Mouse (Mus musculus): ENCODE results near the gene Sectm1a.
"Not testable (repeated sequence)": the region's sequence is repeated elsewhere in the genome, so short reads cannot be mapped to it uniquely, and the experiment has no call there.

Gene Sectm1a

DNA sequence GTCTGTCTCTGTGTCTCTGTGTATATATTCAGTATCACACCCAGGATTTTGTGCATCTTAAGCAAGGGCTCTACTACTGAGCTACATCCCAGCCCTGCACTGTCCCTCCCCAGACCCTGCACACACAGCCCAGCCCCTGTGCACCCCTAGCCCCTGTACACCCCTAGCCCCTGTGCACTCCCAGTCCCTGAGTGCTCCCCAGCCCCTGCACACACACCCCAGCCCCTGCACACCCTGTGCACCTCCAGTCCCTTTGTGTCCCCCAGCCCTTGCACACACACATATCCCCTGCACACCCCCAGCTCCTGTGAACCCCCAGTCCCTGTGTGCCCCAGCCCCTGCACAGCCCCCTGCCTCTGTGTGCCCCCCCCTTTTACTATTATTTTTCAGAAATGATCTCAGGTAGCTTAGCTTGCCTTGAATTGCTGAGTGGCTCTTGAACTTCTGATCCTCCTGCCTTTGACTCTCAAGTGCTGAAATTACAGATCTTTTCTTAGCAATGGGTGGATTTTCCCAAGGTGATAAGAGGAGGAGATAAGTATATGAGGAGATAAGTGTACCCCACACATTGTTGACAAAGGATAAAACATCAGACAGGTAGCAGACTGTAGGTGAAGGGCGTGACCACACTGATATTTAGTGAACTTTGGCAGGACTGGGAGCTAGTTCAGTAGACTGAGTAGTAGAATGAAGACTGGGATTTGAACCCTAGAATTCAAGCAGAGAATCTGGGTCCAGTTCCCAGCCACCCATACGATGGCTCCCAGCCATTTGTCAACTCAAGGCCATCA, 8.9 kb upstream of the Sectm1a start:
- no peak for DNase-seq (ENCODE audit: low read depth, low spot score)

DNA sequence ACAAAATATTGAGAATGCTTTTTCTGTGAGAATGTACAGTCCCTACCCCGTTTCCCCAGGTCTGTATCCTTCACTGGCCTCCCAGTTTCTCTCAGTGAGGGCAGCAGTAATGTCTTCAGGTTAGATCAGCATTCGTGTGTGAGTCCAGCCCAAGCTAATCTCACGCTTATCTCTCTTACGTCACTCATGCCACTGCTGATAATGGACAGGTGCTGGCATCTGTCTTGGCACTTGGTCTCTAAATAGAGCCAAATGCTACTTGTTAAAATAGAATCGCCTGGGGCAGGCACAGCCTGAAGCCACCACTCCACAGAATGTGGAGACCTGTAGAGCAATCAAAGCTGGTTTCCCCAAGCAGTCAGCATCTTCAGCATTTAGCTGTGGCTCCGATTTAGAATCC, 8.0 kb upstream of the Sectm1a start:
- no peak for DNase-seq (ENCODE audit: low read depth, low spot score)

DNA sequence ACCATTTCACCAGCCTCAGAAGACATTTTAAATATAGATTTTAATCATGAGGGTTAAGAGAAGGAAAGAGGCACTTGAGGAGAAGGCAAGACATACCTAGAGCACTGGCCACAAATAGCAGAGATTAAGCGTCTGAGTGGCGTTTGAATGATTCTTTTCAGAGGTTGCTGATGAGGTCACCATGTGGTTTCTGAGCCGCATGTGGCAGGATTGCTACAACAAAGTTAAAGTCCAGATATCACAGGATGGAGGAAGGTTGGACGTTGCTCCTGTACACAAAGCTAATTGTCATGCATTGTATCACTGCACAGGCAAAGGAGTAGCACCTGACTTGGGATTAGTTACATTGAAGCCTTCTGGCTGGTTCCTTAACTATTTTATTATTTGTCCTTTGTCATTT, 5.3 kb upstream of the Sectm1a start:
- DNase-seq (ENCODE audit: low read depth, low spot score): no peak

DNA sequence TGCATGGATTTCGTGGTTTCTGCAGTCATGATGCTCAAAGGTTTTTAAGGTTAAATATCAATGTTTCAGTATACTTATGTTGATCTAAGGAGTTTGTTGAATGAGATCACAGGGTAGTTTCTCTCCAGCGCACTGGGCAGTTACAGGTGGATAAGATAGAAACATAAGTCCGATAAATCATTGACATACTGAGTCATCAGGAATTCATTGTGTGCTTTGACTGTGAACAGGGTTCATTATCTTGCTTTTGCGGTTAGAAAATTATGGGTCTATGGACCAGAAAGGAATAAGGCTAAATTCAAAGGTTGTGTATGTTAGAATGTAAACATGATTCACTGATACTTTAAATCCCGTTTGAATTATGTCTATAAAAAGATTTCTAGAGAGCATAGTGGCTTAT, 4.2 kb upstream of the Sectm1a start:
- no peak for DNase-seq (ENCODE audit: low read depth, low spot score)

DNA sequence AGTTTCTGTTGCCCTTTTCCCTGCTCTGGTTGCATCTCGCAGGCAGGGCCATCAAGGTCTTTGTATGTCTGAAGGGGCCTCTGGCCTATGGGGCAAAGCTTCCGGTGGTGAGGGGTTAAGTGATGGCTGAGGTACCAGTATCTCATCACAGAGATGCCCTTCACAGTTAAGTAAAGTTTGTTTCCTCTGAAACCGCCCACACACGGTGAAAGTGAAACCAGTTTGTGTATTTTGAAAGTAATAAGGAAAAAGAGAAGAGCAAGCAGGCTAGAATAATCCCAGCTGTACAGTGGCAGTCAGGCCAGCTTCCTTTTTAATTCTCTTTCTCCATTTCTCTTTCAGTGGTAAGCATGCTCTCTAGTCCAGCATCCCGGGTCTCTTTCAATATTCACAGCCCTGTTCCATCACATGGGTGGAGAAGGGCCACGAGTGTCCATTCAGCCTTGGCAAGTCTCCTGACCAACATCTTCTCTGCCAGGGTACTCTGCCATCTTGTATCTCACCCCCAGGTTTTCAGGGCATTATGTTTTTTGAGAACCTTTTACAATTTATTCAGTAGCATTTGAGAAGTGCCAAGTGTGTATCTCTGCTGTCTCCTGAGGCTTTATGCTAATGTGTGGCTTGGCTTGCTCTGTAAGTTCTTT, 2.0 kb upstream of the Sectm1a start:
- no peak for DNase-seq (ENCODE audit: low read depth, low spot score)

DNA sequence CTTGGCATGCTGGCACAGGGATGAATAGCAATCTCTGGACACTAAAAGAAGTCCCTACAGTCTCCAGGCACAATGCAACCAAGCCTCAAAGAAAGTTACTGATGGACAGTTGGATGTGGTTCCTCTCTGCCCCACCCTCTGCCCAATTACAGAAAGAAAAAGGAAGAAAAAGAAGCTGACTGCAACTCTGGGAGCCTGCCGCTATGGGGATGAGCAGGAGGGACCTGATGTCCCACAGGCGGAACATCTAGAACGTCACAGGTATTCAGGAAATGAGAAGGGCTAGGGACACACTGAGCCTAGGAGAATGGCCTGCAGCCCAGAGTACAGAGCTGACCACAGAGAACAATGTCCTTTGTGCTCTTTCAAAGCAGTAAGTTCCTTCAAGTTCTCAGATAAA, 1.2 kb upstream of the Sectm1a start:
- DNase-seq (ENCODE audit: low read depth, low spot score): no peak

DNA sequence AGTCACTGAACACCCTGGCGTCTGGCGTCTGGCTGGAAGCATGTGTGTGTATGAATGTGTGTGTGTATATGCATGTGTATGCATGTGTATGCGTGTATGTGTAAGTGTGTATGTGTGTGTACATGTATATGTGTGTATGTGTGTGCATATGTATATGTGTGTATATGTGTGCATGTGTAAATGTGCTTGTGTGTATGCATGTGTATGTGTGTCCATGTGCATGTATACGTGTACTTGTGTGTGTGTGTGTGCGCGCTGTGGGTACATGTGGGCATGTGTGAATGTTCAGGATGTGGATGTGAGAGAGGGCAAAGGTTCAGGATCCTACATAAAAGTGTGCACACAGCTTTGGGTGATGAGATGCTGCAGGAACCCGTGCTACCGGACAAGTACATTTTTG, 690 bp downstream of the Sectm1a start:
- no peak for DNase-seq (ENCODE audit: low read depth, low spot score)

DNA sequence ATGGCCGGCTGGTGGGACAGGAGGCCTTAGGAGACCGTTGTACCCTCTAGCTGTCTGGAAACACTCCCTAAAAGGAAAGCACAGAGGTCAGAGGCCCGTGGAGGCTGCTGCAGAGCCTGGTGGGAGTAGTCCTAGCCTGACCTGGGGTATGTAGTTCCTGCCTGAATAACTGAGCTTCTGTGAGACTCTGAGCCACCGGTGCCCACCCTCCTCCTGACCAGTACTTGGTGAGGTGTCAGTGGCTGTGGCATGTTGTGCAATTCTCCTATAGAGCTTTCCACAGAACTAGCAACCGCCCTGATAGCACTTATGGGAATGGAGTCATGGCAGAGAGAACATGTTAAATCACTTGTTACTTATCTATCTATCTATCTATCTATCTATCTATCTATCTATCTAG, 5.4 kb downstream of the Sectm1a start:
- DNase-seq (ENCODE audit: low read depth, low spot score): no peak

DNA sequence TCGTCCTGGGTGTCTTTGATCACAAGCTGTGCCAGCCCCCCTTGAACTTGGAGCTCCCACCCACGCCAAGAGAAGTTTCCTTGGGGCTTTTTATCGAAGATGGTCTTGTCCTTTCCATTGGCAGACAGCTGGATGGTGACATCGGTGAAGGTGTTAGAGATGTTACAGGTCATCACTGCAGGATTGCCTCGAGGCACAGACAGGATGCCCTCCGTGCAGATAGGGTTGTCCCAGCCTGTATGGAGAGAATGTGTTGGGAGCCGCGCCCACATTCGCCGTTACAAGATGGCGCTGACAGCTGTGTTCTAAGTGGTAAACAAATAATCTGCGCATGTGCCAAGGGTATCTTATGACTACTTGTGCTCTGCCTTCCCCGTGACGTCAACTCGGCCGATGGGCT, 11.4 kb downstream of the Sectm1a start:
- not testable (repeated sequence) for DNase-seq (ENCODE audit: low read depth, low spot score)

DNA sequence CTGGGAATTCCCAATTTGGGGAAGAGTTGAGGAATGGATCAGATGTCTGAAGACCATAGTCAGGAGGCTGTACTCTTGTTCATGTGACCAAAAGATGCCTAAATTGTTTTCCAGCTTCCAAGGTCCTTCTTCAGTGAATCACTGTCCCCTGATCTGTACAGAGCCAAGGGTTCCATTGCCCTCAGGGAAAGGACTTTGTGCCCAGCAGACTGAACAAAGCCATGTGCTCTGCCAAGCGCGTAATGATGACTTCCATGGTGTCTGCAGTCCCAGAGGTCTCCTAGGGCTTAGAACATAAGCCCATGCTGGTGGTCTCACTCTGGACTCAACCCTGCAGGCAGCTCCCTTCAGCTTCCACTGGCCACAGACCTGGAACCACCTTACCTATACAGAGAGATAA, 13.1 kb downstream of the Sectm1a start:
- DNase-seq (ENCODE audit: low read depth, low spot score): no peak

DNA sequence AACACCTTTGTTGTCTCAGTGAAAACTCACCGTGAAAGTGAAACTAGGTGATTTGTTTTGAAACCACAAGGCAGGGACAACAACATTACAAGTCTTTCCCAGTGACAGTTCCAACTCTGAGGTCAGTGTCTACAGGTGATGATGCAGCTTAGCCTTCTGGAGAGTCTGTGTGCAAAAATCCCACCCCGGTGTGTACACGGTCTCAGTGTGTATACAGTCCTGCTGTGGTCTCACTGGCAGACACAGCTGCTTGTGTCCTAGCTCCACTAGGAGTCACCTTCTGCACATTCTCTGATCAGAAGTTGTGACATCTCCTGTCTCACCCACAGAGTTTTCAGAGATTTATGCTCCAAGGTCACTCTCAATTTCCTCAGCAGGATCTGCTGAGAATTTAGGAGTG, 16.8 kb downstream of the Sectm1a start:
- DNase-seq (ENCODE audit: low read depth, low spot score): no peak

DNA sequence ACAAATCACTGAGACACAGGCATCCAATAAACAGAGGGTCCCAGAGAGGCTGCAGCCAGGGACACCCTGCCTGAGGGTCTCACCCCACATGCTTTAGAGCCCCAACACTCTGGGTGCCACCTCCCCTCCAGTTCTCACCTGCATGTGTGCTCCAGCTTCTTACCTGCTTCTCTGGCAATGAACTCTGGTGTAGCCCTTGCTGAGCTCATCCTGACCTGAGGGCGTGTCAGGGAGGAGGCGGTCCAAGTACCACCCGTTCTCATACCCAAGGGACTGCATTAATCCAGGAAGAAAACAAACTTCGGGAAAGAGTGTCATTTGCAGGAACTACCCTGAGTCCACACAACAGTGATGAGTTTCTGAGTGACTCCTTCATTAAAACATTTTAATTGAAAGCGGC, 17.6 kb downstream of the Sectm1a start, which contains the start of gene Sectm1b:
Sectm1b (minus strand) TSS at position 191 of the 400 bp plus-strand sequence.
- DNase-seq (ENCODE audit: low read depth, low spot score): no peak

DNA sequence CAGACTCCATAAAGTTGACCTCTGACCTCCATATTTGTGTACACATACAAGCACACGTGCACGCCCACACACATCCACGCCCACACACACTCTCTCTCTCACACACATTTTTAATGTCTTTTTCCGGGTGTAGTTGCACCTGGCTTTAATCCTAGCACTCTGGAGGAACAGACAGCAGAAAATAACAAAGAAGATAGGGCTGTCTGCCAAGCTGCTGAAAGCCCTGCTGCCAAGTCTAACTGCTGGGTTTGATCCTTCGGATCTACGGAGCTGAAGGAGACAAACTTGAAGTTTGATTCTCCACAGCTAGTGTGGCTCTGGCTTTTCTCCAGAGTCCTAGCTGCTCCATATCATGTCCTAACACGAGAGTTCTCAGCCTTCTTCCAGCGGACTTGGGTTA, 19.4 kb downstream of the Sectm1a start:
- DNase-seq (ENCODE audit: low read depth, low spot score): no peak

DNA sequence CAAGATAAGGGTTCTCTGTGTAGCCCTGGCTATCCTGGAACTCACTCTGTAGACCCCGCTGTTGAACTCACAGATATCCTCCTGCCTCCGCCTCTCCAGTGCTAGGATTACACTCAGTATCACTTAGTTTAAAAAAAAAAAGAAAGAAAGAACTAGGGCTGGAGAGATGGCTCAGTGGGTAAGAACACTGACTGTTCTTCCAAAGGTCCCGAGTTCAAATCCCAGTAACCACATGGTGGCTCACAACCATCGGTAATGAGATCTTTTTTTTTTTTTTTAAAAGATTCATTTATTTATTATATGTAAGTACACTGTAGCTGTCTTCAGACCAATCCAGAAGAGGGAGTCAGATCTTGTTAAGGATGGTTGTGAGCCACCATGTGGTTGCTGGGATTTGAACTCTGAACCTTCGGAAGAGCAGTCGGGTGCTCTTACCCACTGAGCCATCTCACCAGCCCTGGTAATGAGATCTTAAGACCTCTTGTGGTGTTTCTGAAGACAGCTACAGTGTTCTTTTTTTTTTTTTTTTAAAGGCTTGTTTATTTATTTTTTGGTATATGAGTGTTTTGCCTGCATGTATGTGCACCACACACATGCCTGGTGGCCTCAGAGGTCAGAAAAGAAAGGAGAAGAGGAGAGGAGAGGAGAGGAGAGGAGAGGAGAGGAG, 20.5 kb downstream of the Sectm1a start:
- DNase-seq (ENCODE audit: low read depth, low spot score): not testable (repeated sequence)

DNA sequence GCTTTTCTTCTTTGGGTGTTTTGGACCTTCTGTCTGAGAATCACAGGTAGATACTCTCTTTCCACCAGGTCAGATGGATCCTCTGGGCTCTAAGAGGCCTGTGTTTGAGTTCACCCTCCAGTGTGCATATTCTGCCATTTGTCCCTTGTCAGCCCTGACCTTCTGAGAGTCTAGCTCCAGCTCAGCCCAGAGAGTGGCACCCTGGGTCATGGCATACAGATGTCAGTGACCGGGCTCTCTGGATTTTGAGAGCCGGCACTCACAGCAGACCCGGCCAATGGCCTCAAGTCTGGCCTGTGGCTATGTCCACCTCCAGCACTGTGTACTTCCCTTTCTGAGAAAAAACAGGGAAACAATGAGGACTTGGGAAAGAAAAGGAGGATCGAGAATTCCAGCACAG, 21.5 kb downstream of the Sectm1a start:
- DNase-seq (ENCODE audit: low read depth, low spot score): no peak

DNA sequence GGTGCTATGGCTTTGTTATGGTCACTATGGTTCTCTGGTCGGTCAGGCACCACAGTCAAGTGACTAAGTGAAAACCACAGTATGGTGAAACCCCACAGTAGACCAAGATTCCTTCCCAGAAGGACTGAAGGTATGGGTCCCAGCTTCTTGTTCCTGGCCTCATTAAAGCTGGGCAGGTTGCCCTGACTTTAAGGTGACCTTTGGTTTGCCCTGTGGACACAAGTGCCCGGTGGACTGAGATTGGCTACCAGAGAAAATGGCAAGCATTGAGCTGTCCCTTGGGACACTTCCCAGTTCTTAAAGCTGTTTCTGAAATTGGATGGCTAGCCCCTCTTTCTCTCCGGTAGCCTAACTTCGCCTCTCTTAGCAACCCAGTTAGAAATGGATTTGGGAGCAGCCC, 22.1 kb downstream of the Sectm1a start:
- no peak for DNase-seq (ENCODE audit: low read depth, low spot score)

DNA sequence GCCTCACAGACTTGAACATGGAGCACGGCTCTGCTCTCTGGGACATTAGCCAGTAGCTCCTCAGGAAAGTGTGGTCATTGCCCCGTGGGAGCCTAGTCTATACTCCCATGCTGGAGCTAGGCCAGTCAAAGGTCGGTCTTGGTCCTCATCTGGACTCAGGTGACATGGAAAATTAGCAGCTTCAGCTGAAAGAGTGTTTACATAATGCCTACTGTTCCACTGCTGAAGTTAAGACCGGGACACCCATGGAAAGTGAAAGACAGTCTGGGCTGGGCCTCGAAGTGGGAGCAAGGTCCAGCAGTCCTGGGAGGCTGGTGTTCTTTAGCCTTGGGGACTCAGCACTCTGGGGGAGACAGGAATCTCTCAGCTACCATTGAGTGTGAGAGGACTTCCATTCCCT, 22.9 kb downstream of the Sectm1a start:
- DNase-seq (ENCODE audit: low read depth, low spot score): no peak

DNA sequence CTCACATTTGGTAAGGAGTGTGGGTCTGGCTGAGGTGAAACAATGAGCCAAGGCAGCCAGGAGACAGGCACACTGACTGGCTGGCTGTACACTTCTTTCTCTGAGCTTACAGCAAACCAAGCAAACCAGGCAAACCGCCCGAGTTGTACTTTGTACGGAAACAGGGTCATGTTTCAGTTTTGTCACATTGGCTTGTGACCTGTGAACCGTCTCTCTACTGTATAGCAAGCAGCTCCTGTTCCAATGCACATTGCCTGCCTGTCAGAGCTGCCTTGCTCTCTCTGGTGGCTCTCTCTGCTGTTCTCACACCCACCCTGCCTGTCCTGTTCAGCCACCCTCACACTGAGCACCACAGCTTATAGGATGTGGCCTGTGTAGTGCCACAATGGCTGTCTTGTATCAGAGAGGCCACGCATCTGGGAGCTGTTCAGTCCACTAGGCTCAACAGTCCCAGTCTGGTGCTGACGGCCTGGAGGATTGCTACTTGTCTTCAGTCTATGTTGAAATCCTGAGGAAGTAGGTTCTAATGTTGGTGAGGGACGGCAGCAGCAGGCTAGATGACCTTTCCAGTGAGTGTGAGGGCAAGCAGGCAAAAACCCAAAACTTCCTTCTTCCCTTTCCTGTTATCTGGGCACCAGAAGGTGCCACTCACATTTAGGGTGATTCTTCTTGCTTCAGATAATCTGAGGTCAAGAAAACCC, 24.3 kb downstream of the Sectm1a start:
- no peak for DNase-seq (ENCODE audit: low read depth, low spot score)

DNA sequence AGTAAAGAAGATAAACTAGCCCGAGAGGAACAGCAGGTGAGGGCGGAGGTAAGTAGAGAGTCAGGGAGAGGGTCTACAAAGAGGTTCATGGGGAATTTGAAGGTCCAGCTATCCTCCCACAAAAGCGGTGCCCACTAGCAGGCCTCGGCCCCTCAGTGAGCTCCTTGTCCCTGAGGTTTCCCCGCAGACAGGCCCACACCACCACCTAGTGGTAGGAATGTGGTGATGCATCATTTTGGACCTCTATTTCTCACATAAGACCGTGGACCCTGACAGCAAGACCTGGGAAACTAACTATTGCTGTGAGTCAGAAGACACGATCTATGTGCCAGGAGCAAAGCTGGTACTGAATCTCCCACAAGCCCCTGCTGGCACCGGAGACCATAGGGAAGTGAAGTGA, 27.5 kb downstream of the Sectm1a start:
- peak; percentile 54 for DNase-seq (ENCODE audit: low read depth, low spot score)

DNA sequence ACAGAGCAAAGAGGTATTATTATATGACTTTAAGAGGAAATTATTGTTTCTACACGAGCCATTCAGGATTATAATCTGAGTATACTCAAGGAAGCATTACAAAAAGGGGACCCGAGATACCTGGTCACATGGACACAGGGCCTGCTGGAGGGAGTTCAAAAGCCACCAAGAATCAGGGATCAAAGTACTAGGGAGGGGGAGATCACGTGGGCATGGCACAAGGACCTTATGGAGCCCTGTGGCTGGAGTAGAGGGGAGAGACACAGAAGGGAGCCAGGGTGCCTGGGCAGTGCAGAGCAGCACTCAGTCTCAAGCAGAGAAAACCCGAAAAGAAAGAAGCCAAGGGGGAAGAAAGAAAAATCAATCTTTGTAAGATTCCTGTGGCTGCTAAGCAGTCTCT, 28.6 kb downstream of the Sectm1a start:
- no peak for DNase-seq (ENCODE audit: low read depth, low spot score)

DNA sequence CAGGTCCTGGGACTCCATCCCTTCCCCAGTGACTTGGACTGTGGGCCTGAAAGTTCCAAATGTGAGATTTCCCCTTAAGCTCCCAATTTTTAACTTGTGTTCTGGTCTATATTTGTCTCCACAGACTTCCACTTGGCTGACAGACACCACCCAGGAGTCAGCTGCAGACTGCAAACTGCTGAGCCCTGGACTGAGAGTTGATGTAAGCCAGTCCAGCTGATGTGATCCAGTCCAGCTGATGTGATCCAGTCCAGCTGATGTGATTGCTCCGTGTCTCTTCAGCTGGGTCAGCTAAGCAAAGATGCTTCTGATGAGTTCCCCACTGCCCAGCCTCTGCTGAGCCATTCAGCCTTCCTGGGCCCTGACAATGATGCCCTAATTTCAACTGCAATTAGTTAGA, 29.2 kb downstream of the Sectm1a start:
- no peak for DNase-seq (ENCODE audit: low read depth, low spot score)

DNA sequence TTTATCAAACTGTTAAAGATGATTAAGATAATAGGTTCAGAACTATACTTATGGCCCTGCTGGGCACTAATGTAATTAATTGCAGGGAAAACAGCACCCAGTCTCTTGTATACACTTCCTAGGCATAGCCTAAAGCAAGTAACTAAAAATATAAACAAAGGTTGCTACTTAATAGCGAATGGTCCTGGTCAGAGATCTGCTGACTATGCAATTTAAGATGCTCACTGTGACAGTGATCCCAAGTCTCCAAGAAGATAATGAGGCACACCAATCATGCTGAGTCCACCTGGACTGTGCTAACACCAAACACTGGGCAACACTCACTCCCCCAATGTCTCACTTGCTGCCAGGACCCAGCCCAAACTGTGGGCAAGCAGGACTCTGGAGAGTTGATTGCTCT, 31.2 kb downstream of the Sectm1a start:
- DNase-seq (ENCODE audit: low read depth, low spot score): no peak
